Mouse (Mus musculus): ENCODE data around the gene Wdr37. TPM values are rescaled to one million over a fixed set of nuclear protein-coding genes. Genes with fewer than 3 reads are reported as not detected.

Gene Wdr37
- polyA plus RNA-seq, 1 experiment = 25.2 TPM

DNA sequence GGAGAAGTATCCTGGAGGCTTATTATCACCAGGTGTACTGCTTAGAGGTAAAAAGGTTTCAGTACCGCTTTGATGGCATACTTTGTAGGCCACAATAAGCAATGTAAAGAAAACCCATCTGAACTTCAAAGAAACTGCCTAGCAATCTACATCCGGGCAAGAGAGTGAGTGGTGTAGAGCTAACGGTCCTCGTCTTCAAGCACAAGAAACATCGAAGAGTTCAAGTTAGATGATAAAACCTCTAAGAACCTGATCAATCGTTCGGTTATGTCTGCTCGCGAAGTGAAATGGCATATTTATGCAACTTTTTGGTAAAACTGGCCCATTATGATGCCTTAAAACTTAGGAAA is 1.6 kb downstream of the Wdr37 start:
- Histone ChIP-seq H3K4me1 (ENCODE audit: control insufficient read depth, insufficient read depth, low read length) (peaks cover 22% of the 10 kb centered on the region), H3K4me3 (ENCODE audit: insufficient read depth, low read length) (peak overlapping the region; percentile 72), H3K27ac (ENCODE audit: insufficient read depth, low read depth, low read length) (peak overlapping the region; percentile 79)
- no peak for TF ChIP-seq POLR2A (IDR thresholded peaks at IDR 0.05; ENCODE audit: borderline replicate concordance, low read depth, low read length)

DNA sequence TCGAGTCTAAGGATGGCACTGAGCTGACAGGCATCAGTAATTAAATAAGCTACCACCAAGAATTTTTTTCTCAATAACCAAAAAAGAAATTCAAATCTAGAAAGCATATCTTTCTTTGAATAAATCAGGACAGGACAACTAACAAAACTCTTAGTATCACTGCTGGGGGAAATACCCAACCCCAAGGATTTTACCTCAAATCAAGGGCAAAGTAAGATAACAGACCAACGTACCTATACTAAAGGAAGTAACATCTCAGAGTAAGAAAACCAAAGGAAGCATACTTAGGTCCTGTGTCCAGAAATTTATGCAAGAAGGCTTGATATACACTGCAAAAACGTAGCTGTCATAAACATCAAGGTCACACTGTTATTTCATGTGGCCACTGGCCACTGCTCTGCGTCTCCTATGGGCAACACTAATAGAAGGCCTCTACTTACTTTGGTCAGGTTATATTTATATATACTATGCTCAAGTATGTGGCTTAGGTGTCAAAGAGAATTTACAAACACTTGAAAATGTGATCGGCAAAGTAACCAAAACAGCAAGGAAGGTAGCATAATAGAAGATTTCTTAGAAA is 2.0 kb downstream of the Wdr37 start:
- H3K4me3 ChIP-seq (ENCODE audit: insufficient read depth, low read length) = peak overlapping the region; percentile 72
- H3K4me1 ChIP-seq (ENCODE audit: control insufficient read depth, insufficient read depth, low read length) = peaks cover 26% of the 10 kb centered on the region

GRCm38 (mm10) chr13:8866612-8867011 is 5.1 kb downstream of the Wdr37 start:
- TF ChIP-seq POLR2A (IDR thresholded peaks at IDR 0.05; ENCODE audit: borderline replicate concordance, low read depth, low read length) (no peak), CTCF (IDR thresholded peaks at IDR 0.05; ENCODE audit: low read depth, low read length) (no peak)
- peaks cover 21% of the 10 kb centered on the region for H3K4me1 ChIP-seq (ENCODE audit: control insufficient read depth, insufficient read depth, low read length)
- H3K27ac ChIP-seq (ENCODE audit: insufficient read depth, low read depth, low read length) = no peak overlapping the region
- H3K4me3 ChIP-seq (ENCODE audit: insufficient read depth, low read length) = 0 out of 2 replicates have a peak overlapping the region, but pooled peaks have one; percentile 11

More for the DNA sequence above, 2.0 kb downstream of the Wdr37 start:
- no peak overlapping the region for H3K27ac ChIP-seq (ENCODE audit: insufficient read depth, low read depth, low read length)
- no peak for TF ChIP-seq POLR2A (IDR thresholded peaks at IDR 0.05; ENCODE audit: borderline replicate concordance, low read depth, low read length)
- no peak for TF ChIP-seq CTCF (IDR thresholded peaks at IDR 0.05; ENCODE audit: low read depth, low read length)

DNA sequence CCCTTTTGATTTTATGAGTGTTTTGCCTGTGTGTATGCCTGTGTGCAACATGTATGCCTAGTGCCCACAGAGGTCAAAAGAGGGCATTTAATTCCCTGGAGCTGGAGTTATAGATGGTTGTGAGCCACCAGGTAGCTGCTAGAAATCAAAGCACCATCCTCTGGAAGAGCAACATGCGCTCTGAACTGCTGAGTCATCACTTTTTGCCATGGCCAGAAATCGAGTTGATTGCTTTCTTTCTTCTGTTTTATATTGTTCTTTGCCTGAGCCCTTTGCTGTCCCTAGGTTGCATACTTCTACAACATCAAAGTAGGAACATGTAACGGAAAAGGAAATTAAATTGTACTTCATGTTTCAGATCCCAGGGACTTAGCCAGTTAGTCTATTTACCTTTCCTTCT is 6.7 kb downstream of the Wdr37 start:
- H3K27ac ChIP-seq (ENCODE audit: insufficient read depth, low read depth, low read length) = no peak overlapping the region
- no peak for TF ChIP-seq CTCF (IDR thresholded peaks at IDR 0.05; ENCODE audit: low read depth, low read length)
- no peak for TF ChIP-seq POLR2A (IDR thresholded peaks at IDR 0.05; ENCODE audit: borderline replicate concordance, low read depth, low read length)
- peaks cover 24% of the 10 kb centered on the region for H3K4me1 ChIP-seq (ENCODE audit: control insufficient read depth, insufficient read depth, low read length)
- no peak overlapping the region for H3K4me3 ChIP-seq (ENCODE audit: insufficient read depth, low read length)

DNA sequence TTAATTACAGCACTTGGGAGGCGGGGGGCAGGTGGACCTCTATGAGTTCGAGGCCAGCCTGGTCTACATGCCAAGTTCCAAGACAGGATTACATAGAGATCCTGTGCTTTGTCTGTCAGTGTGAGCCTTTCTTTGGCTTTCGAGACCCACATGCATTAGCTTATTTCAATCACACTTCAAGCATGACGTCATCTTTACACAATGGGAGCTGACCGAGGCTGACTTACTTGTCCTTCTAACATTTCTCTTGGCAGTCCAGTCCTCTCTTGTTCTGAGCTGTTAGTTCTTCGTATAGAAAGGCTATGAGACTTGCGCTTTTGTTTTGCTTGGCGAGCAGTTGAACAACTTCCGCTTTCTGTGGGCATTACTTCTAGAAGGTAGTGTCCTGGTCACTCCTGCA is 10.8 kb downstream of the Wdr37 start:
- no peak overlapping the region for H3K4me3 ChIP-seq (ENCODE audit: insufficient read depth, low read length)
- TF ChIP-seq CTCF (IDR thresholded peaks at IDR 0.05; ENCODE audit: low read depth, low read length) (no peak), POLR2A (IDR thresholded peaks at IDR 0.05; ENCODE audit: borderline replicate concordance, low read depth, low read length) (no peak)
- peaks cover 10% of the 10 kb centered on the region for H3K4me1 ChIP-seq (ENCODE audit: control insufficient read depth, insufficient read depth, low read length)

GRCm38 (mm10) chr13:8858453-8858852 is 13.3 kb downstream of the Wdr37 start:
- TF ChIP-seq CTCF (IDR thresholded peaks at IDR 0.05; ENCODE audit: low read depth, low read length) = no peak
- no peak for TF ChIP-seq POLR2A (IDR thresholded peaks at IDR 0.05; ENCODE audit: borderline replicate concordance, low read depth, low read length)
- Histone ChIP-seq H3K27ac (ENCODE audit: insufficient read depth, low read depth, low read length) (no peak overlapping the region), H3K4me3 (ENCODE audit: insufficient read depth, low read length) (no peak overlapping the region), H3K4me1 (ENCODE audit: control insufficient read depth, insufficient read depth, low read length) (0 out of 2 replicates have a peak, but pooled peaks cover 7% of the 10 kb centered on the region)

More for the DNA sequence above, 10.8 kb downstream of the Wdr37 start:
- 0 out of 2 replicates have a peak overlapping the region, but pooled peaks have one; percentile 3 for H3K27ac ChIP-seq (ENCODE audit: insufficient read depth, low read depth, low read length)

DNA sequence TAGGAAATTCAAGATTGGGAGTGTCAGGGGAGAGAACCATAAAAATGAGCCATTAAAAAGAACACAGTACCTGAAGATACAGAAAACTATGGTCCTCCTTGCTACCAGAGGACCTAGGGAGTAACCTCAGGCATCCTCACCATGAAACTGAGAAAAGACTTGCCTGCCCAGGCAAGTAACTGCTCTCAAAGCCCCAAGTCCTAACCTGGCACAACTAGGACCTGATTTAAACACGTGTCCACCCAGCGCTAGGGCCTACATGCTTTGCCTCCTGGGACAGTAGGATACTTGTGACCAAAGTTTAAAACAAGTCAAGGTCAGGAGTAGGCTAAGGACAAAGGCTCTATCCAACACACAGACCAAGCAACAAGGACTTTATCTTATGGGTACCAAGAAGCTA is 16.9 kb downstream of the Wdr37 start:
- Histone ChIP-seq H3K4me3 (ENCODE audit: insufficient read depth, low read length) (no peak overlapping the region), H3K27ac (ENCODE audit: insufficient read depth, low read depth, low read length) (no peak overlapping the region), H3K4me1 (ENCODE audit: control insufficient read depth, insufficient read depth, low read length) (0 out of 2 replicates have a peak, but pooled peaks cover 4% of the 10 kb centered on the region)
- TF ChIP-seq POLR2A (IDR thresholded peaks at IDR 0.05; ENCODE audit: borderline replicate concordance, low read depth, low read length) (no peak), CTCF (IDR thresholded peaks at IDR 0.05; ENCODE audit: low read depth, low read length) (no peak)

DNA sequence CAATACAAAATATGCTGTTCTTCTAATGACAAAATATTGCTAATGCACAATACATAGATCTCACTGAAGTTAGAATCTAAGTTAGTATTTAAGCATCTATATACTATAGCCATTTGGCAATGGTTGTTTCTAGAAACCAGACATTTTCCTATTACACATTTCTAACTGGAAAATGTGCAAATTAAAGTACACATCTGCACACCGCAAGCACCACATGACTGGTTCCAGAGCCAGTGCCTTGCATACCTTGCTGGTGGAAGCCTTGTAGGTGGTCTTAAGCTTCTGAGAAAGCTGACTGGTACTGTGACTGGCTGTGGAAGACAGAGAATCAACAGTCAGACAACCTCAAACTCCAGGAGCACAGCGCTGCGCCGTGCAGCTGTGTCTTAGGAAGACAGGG is 18.3 kb downstream of the Wdr37 start:
- no peak for TF ChIP-seq POLR2A (IDR thresholded peaks at IDR 0.05; ENCODE audit: borderline replicate concordance, low read depth, low read length)
- no peak for TF ChIP-seq CTCF (IDR thresholded peaks at IDR 0.05; ENCODE audit: low read depth, low read length)
- Histone ChIP-seq H3K27ac (ENCODE audit: insufficient read depth, low read depth, low read length) (no peak overlapping the region), H3K4me1 (ENCODE audit: control insufficient read depth, insufficient read depth, low read length) (0 out of 2 replicates have a peak, but pooled peaks cover 4% of the 10 kb centered on the region), H3K4me3 (ENCODE audit: insufficient read depth, low read length) (no peak overlapping the region)

- Histone ChIP-seq H3K4me1 (ENCODE audit: control insufficient read depth, insufficient read depth, low read length) (no peaks in the 10 kb centered on the region), H3K4me3 (ENCODE audit: insufficient read depth, low read length) (no peak overlapping the region), H3K27ac (ENCODE audit: insufficient read depth, low read depth, low read length) (no peak overlapping the region)
- TF ChIP-seq POLR2A (IDR thresholded peaks at IDR 0.05; ENCODE audit: borderline replicate concordance, low read depth, low read length) (no peak), CTCF (IDR thresholded peaks at IDR 0.05; ENCODE audit: low read depth, low read length) (no peak)
Measured at GRCm38 (mm10) chr13:8849311-8849710, 22.4 kb downstream of the Wdr37 start.

DNA sequence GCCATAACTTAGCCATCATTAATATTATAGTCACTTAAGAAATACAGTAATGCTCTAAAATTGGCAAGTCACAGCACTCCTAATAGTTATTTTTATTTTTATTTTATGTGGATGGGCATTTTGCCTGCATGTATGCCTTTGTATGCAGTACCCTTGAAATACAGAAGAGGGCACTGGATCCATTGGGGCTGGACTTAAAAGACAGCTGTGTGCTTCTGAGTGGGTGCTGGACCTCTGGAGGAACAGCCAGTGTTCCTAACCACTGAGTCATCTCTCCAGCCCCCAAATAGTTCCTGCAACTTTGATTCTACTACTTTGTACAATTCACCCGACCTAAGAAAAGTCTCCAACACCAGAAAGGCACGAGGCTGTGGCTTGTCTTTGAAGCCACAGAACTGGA is 24.0 kb downstream of the Wdr37 start:
- TF ChIP-seq POLR2A (IDR thresholded peaks at IDR 0.05; ENCODE audit: borderline replicate concordance, low read depth, low read length) = no peak
- TF ChIP-seq CTCF (IDR thresholded peaks at IDR 0.05; ENCODE audit: low read depth, low read length) = no peak
- Histone ChIP-seq H3K4me1 (ENCODE audit: control insufficient read depth, insufficient read depth, low read length) (peaks cover 3% of the 10 kb centered on the region), H3K27ac (ENCODE audit: insufficient read depth, low read depth, low read length) (no peak overlapping the region), H3K4me3 (ENCODE audit: insufficient read depth, low read length) (no peak overlapping the region)
